Mouse (Mus musculus): Measurements from ENCODE around the gene Pfkfb2.
"Not testable (repeated sequence)": the region's sequence is repeated elsewhere in the genome, so short reads cannot be mapped to it uniquely, and the experiment has no call there.

The Pfkfb2 gene

GRCm38 (mm10) chr1:130698601-130699000 lies 30.5 kb downstream of the Pfkfb2 start:
- no peak for DNase-seq (ENCODE audit: low spot score in 2 of 2)

- no peak for DNase-seq (ENCODE audit: low spot score in 2 of 2)
Observed at GRCm38 (mm10) chr1:130683905-130684304, 45.1 kb downstream of the Pfkfb2 start.

GRCm38 (mm10) chr1:130681656-130682413 lies 47.2 kb downstream of the Pfkfb2 start:
- DNase-seq (ENCODE audit: low spot score in 2 of 2), result no peak

GRCm38 (mm10) chr1:130681075-130681474 lies 48.0 kb downstream of the Pfkfb2 start:
- DNase-seq (ENCODE audit: low spot score in 2 of 2), result no peak

GRCm38 (mm10) chr1:130678551-130678950 lies 50.5 kb downstream of the Pfkfb2 start:
- no peak for DNase-seq (ENCODE audit: low spot score in 2 of 2)

GRCm38 (mm10) chr1:130663576-130663975 lies 65.5 kb downstream of the Pfkfb2 start:
- DNase-seq (ENCODE audit: low spot score in 2 of 2), result not testable (repeated sequence)

- DNase-seq (ENCODE audit: low spot score in 2 of 2), result no peak
Observed at GRCm38 (mm10) chr1:130661454-130661853, 67.6 kb downstream of the Pfkfb2 start, which contains the start of gene C4bp. Gene C4bp (minus strand): TSS chr1:130661632.

- DNase-seq (ENCODE audit: low spot score in 2 of 2), result not testable (repeated sequence)
Observed at GRCm38 (mm10) chr1:130659641-130660040, 69.4 kb downstream of the Pfkfb2 start.

- no peak for DNase-seq (ENCODE audit: low spot score in 2 of 2)
Observed at GRCm38 (mm10) chr1:130644103-130644502, 85.0 kb downstream of the Pfkfb2 start.

GRCm38 (mm10) chr1:130640967-130641366 lies 88.1 kb downstream of the Pfkfb2 start:
- DNase-seq (ENCODE audit: low spot score in 2 of 2), result no peak
